Mouse (Mus musculus): ENCODE measurements around the gene Aph1b.
A peak's percentile ranks its signal among the peaks of the same experiment; 100 is the strongest.
"Not testable (repeated sequence)": the region's sequence is repeated elsewhere in the genome, so short reads cannot be mapped to it uniquely, and the experiment has no call there.

The Aph1b gene

GRCm38 (mm10) chr9:66784552-66784951 is 10.7 kb downstream of the Aph1b start:
- DNase-seq (ENCODE audit: low read depth, low spot score): peak; percentile 23
- not testable (repeated sequence) for H3K36me3 ChIP-seq (ENCODE audit: control insufficient read depth, insufficient read depth, low read length, poor library complexity, severe bottlenecking); H3K27me3 ChIP-seq (ENCODE audit: control insufficient read depth, insufficient read depth, low read length, poor library complexity, severe bottlenecking)

- Histone ChIP-seq H3K36me3 (ENCODE audit: control insufficient read depth, insufficient read depth, low read length, poor library complexity, severe bottlenecking) (no peaks in the 10 kb centered on the region), H3K27me3 (ENCODE audit: control insufficient read depth, insufficient read depth, low read length, poor library complexity, severe bottlenecking) (no peaks in the 10 kb centered on the region)
- DNase-seq (ENCODE audit: low read depth, low spot score): no peak
These were observed 24.6 kb downstream of the Aph1b start for GRCm38 (mm10) chr9:66770701-66771100.

GRCm38 (mm10) chr9:66769275-66769674 is 26.0 kb downstream of the Aph1b start:
- Histone ChIP-seq H3K36me3 (ENCODE audit: control insufficient read depth, insufficient read depth, low read length, poor library complexity, severe bottlenecking) (no peaks in the 10 kb centered on the region), H3K27me3 (ENCODE audit: control insufficient read depth, insufficient read depth, low read length, poor library complexity, severe bottlenecking) (no peaks in the 10 kb centered on the region)
- no peak for DNase-seq (ENCODE audit: low read depth, low spot score)

GRCm38 (mm10) chr9:66768721-66769120 is 26.6 kb downstream of the Aph1b start:
- DNase-seq (ENCODE audit: low read depth, low spot score): no peak

GRCm38 (mm10) chr9:66760991-66761390 is 34.3 kb downstream of the Aph1b start:
- Histone ChIP-seq H3K27me3 (ENCODE audit: control insufficient read depth, insufficient read depth, low read length, poor library complexity, severe bottlenecking) (no peaks in the 10 kb centered on the region), H3K36me3 (ENCODE audit: control insufficient read depth, insufficient read depth, low read length, poor library complexity, severe bottlenecking) (no peaks in the 10 kb centered on the region)
- no peak for DNase-seq (ENCODE audit: low read depth, low spot score)

More at GRCm38 (mm10) chr9:66768721-66769120, 26.6 kb downstream of the Aph1b start:
- no peaks in the 10 kb centered on the region for H3K36me3 ChIP-seq (ENCODE audit: control insufficient read depth, insufficient read depth, low read length, poor library complexity, severe bottlenecking)
- no peaks in the 10 kb centered on the region for H3K27me3 ChIP-seq (ENCODE audit: control insufficient read depth, insufficient read depth, low read length, poor library complexity, severe bottlenecking)

GRCm38 (mm10) chr9:66752849-66753248 is 42.4 kb downstream of the Aph1b start:
- no peak for DNase-seq (ENCODE audit: low read depth, low spot score)
- Histone ChIP-seq H3K36me3 (ENCODE audit: control insufficient read depth, insufficient read depth, low read length, poor library complexity, severe bottlenecking) (no peaks in the 10 kb centered on the region), H3K27me3 (ENCODE audit: control insufficient read depth, insufficient read depth, low read length, poor library complexity, severe bottlenecking) (no peaks in the 10 kb centered on the region)

GRCm38 (mm10) chr9:66748390-66748789 is 46.9 kb downstream of the Aph1b start:
- H3K36me3 ChIP-seq (ENCODE audit: control insufficient read depth, insufficient read depth, low read length, poor library complexity, severe bottlenecking): no peaks in the 10 kb centered on the region
- DNase-seq (ENCODE audit: low read depth, low spot score): no peak
- H3K27me3 ChIP-seq (ENCODE audit: control insufficient read depth, insufficient read depth, low read length, poor library complexity, severe bottlenecking): no peaks in the 10 kb centered on the region

- Histone ChIP-seq H3K27me3 (ENCODE audit: control insufficient read depth, insufficient read depth, low read length, poor library complexity, severe bottlenecking) (no peaks in the 10 kb centered on the region), H3K36me3 (ENCODE audit: control insufficient read depth, insufficient read depth, low read length, poor library complexity, severe bottlenecking) (no peaks in the 10 kb centered on the region)
- DNase-seq (ENCODE audit: low read depth, low spot score): no peak
These were observed 50.8 kb downstream of the Aph1b start for GRCm38 (mm10) chr9:66744531-66744930.

- Histone ChIP-seq H3K27me3 (ENCODE audit: control insufficient read depth, insufficient read depth, low read length, poor library complexity, severe bottlenecking) (no peaks in the 10 kb centered on the region), H3K36me3 (ENCODE audit: control insufficient read depth, insufficient read depth, low read length, poor library complexity, severe bottlenecking) (no peaks in the 10 kb centered on the region)
- DNase-seq (ENCODE audit: low read depth, low spot score): no peak
These were observed 55.8 kb downstream of the Aph1b start for GRCm38 (mm10) chr9:66739516-66739915.

GRCm38 (mm10) chr9:66736551-66736950 is 58.7 kb downstream of the Aph1b start:
- Histone ChIP-seq H3K36me3 (ENCODE audit: control insufficient read depth, insufficient read depth, low read length, poor library complexity, severe bottlenecking) (no peaks in the 10 kb centered on the region), H3K27me3 (ENCODE audit: control insufficient read depth, insufficient read depth, low read length, poor library complexity, severe bottlenecking) (no peaks in the 10 kb centered on the region)
- DNase-seq (ENCODE audit: low read depth, low spot score): no peak

- DNase-seq (ENCODE audit: low read depth, low spot score): no peak
- H3K36me3 ChIP-seq (ENCODE audit: control insufficient read depth, insufficient read depth, low read length, poor library complexity, severe bottlenecking): no peaks in the 10 kb centered on the region
- no peaks in the 10 kb centered on the region for H3K27me3 ChIP-seq (ENCODE audit: control insufficient read depth, insufficient read depth, low read length, poor library complexity, severe bottlenecking)
These were observed 59.3 kb downstream of the Aph1b start for GRCm38 (mm10) chr9:66736016-66736415.

- H3K27me3 ChIP-seq (ENCODE audit: control insufficient read depth, insufficient read depth, low read length, poor library complexity, severe bottlenecking): no peaks in the 10 kb centered on the region
- no peak for DNase-seq (ENCODE audit: low read depth, low spot score)
These were observed 60.2 kb downstream of the Aph1b start for GRCm38 (mm10) chr9:66735122-66735521.

GRCm38 (mm10) chr9:66734568-66734967 is 60.7 kb downstream of the Aph1b start:
- no peak for DNase-seq (ENCODE audit: low read depth, low spot score)
- H3K36me3 ChIP-seq (ENCODE audit: control insufficient read depth, insufficient read depth, low read length, poor library complexity, severe bottlenecking): no peaks in the 10 kb centered on the region
- no peaks in the 10 kb centered on the region for H3K27me3 ChIP-seq (ENCODE audit: control insufficient read depth, insufficient read depth, low read length, poor library complexity, severe bottlenecking)

More at GRCm38 (mm10) chr9:66735122-66735521, 60.2 kb downstream of the Aph1b start:
- H3K36me3 ChIP-seq (ENCODE audit: control insufficient read depth, insufficient read depth, low read length, poor library complexity, severe bottlenecking): no peaks in the 10 kb centered on the region

- DNase-seq (ENCODE audit: low read depth, low spot score): no peak
- H3K27me3 ChIP-seq (ENCODE audit: control insufficient read depth, insufficient read depth, low read length, poor library complexity, severe bottlenecking): no peaks in the 10 kb centered on the region
These were observed 62.2 kb downstream of the Aph1b start for GRCm38 (mm10) chr9:66732791-66733691.

GRCm38 (mm10) chr9:66731284-66731683 is 64.0 kb downstream of the Aph1b start:
- DNase-seq (ENCODE audit: low read depth, low spot score): no peak
- Histone ChIP-seq H3K36me3 (ENCODE audit: control insufficient read depth, insufficient read depth, low read length, poor library complexity, severe bottlenecking) (no peaks in the 10 kb centered on the region), H3K27me3 (ENCODE audit: control insufficient read depth, insufficient read depth, low read length, poor library complexity, severe bottlenecking) (no peaks in the 10 kb centered on the region)

More at GRCm38 (mm10) chr9:66732791-66733691, 62.2 kb downstream of the Aph1b start:
- H3K36me3 ChIP-seq (ENCODE audit: control insufficient read depth, insufficient read depth, low read length, poor library complexity, severe bottlenecking): no peaks in the 10 kb centered on the region

All from splenic B cell, adult 2 months (primary cell).